Mouse (Mus musculus) E14TG2a.4 (cell line): ENCODE results near the gene Cryba4.

ENCODE experiments used
- CTCF ChIP-seq: conservative IDR thresholded peaks from 2 replicates; pipeline ENCODE4 v1.5.1; 2014; ENCODE audit warnings: low read length
- POU5F1 ChIP-seq: IDR thresholded peaks from 2 replicates; pipeline ENCODE4 v1.6.1; 2014; ENCODE audit warnings: low read length, borderline replicate concordance

GRCm38 (mm10) chr5:112299399-112299798, 47.1 kb upstream of the Cryba4 start:
- TF ChIP-seq CTCF (no peak), POU5F1 (no peak)
